Mouse (Mus musculus) testis, adult 2 months (tissue): ENCODE measurements around the gene Chst11.

Source experiments
- CTCF ChIP-seq: fragments of 200-500 bp; IDR thresholded peaks from 2 replicates; pipeline ENCODE4 v1.5.1; 2012; ENCODE audit warnings: low read depth, mild to moderate bottlenecking, inconsistent platforms, low read length, moderate library complexity; ENCODE audit not compliant: control insufficient read depth, insufficient read depth, insufficient replicate concordance
- POLR2A ChIP-seq: fragments of 200-500 bp; IDR thresholded peaks from 2 replicates; pipeline ENCODE4 v1.6.1; 2012; ENCODE audit warnings: low read depth, mild to moderate bottlenecking, inconsistent platforms, low read length, moderate library complexity; ENCODE audit not compliant: control insufficient read depth

- TF ChIP-seq POLR2A (no peak), CTCF (no peak)
Observed at GRCm38 (mm10) chr10:83143049-83143448, 157.8 kb downstream of the Chst11 start.
